ENCODE assay signal across 8 mouse cellular contexts in genomic region chr11:3894406-3895281, GRCm38 (mm10). TPM values are rescaled to one million over a fixed set of nuclear protein-coding genes. Genes with fewer than 3 reads are reported as not detected.
A peak's percentile ranks its signal among the peaks of the same experiment; 100 is the strongest.
DNase-seq lines count a peak whose midpoint lies in the region; ATAC-seq and TF ChIP-seq lines count a peak whose summit lies in the region.

Gene 4921536K21Rik (minus strand): TSS chr11:3895098.
Gene Dusp18 (plus strand): TSS chr11:3895240.

- H3K9ac ChIP-seq in ES-E14 (ENCODE audit: insufficient read depth, low read depth, low read length, poor library complexity, severe bottlenecking), result peak within 1 kb of the TSS; percentile 63
- peak within 1 kb of the TSS; percentile 68 for H3K9ac ChIP-seq in forebrain, postnatal 0 days
- H3K9ac ChIP-seq in neural tube, embryonic 15.5 days (replicated peaks), result peak within 1 kb of the TSS; percentile 49

- peak within 1 kb of the TSS; percentile 88 for H3K4me2 ChIP-seq in forebrain, postnatal 0 days (ENCODE audit: low read depth)
- peak within 1 kb of the TSS; percentile 70 for H3K4me2 ChIP-seq in neural tube, embryonic 15.5 days

- peaks cover 3% of the 10 kb centered on the region; the same call in 1 of the 2 replicates for H3K36me3 ChIP-seq in ES-E14 (ENCODE audit: control insufficient read depth, insufficient read depth, low read length, poor library complexity, severe bottlenecking)
- H3K36me3 ChIP-seq in forebrain, postnatal 0 days (ENCODE audit: insufficient read depth), result peaks cover 9% of the 10 kb centered on the region; the same call in 1 of the 2 replicates
- H3K36me3 ChIP-seq in neural tube, embryonic 15.5 days, result peaks cover 24% of the 10 kb centered on the region

- H3K9me3 ChIP-seq in ES-E14 (ENCODE audit: control insufficient read depth, insufficient read depth, low read depth, low read length), result no peaks in the 10 kb centered on the region
- H3K9me3 ChIP-seq in forebrain, postnatal 0 days (ENCODE audit: low read length), result no peaks in the 10 kb centered on the region
- no peaks in the 10 kb centered on the region for H3K9me3 ChIP-seq in neural tube, embryonic 15.5 days (replicated peaks)

- H3K27ac ChIP-seq in ES-E14 (ENCODE audit: insufficient read depth, low read depth, low read length, poor library complexity, severe bottlenecking), result peak within 1 kb of the TSS; percentile 54; the same call in 1 of the 2 replicates
- H3K27ac ChIP-seq in cerebellum, adult 2 months (ENCODE audit: insufficient read depth, low read length), result no peak within 1 kb of the TSS
- H3K27ac ChIP-seq in forebrain, postnatal 0 days (ENCODE audit: low read depth, low read length), result peak within 1 kb of the TSS; percentile 82
- peak within 1 kb of the TSS; percentile 94 for H3K27ac ChIP-seq in layer of hippocampus, adult 2 months
- H3K27ac ChIP-seq in neural tube, embryonic 15.5 days (replicated peaks), result peak within 1 kb of the TSS; percentile 71

- ATAC-seq in forebrain, postnatal 0 days, result peak; percentile 99
- peak; percentile 98 for ATAC-seq in neural tube, embryonic 15.5 days (ENCODE audit: low FRiP score)

- in situ Hi-C loops in ES-E14 (cut with MboI; ENCODE audit: low sequenced_read_pairs in 2 of 2, unreplicated experiment in 2 of 2), result no loop called here

- no peak for TF ChIP-seq POLR2A in cerebellum, adult 2 months (IDR thresholded peaks at IDR 0.05; ENCODE audit: borderline replicate concordance, insufficient read depth, low read length)
- TF ChIP-seq POLR2A in lung, adult 2 months (IDR thresholded peaks at IDR 0.05; ENCODE audit: borderline replicate concordance, extremely low read depth, low read depth, low read length), result peak; percentile 60; the same call in 1 of the 2 replicates

- DNase-seq in ES-E14 (ENCODE audit: low read depth, low spot score), result peak; percentile 97
- DNase-seq in cerebellum, adult 2 months, result peak; percentile 69 to 72
- peak; percentile 97 for DNase-seq in forebrain, postnatal 0 days
- DNase-seq in heart, postnatal 4 days, result peak; percentile 95
- peak; percentile 97 to 98 for DNase-seq in layer of hippocampus, adult 2 months (ENCODE audit: low spot score in 2 of 2)
- peak; percentile 92 for DNase-seq in lung, adult 2 months
- peak; percentile 92 for DNase-seq in testis, postnatal 14 days (ENCODE audit: low spot score)

- 15% methylated on average over 46 of the region's 46 CpGs for WGBS in cerebellum, adult 2 months
- 2% methylated on average over 46 of the region's 46 CpGs for WGBS in forebrain, postnatal 0 days
- WGBS in lung, adult 2 months, result 8% methylated on average over 46 of the region's 46 CpGs
- WGBS in neural tube, embryonic 15.5 days, result 2% methylated on average over 46 of the region's 46 CpGs

- H3K4me3 ChIP-seq in ES-E14 (ENCODE audit: insufficient read depth in 1 of 2, low read depth in 1 of 2, low read length in 2 of 2, poor library complexity in 1 of 2, severe bottlenecking in 1 of 2), result peak within 1 kb of the TSS; percentile 66 to 79
- peak within 1 kb of the TSS; percentile 37 for H3K4me3 ChIP-seq in cerebellum, adult 2 months (replicated peaks; ENCODE audit: insufficient read depth, low read depth, low read length)
- H3K4me3 ChIP-seq in forebrain, postnatal 0 days (ENCODE audit: low read depth, low read length), result peak within 1 kb of the TSS; percentile 52
- peak within 1 kb of the TSS; percentile 60 for H3K4me3 ChIP-seq in layer of hippocampus, adult 2 months
- peak within 1 kb of the TSS; percentile 68 for H3K4me3 ChIP-seq in lung, adult 2 months (replicated peaks; ENCODE audit: extremely low read depth, low read depth, low read length)
- H3K4me3 ChIP-seq in neural tube, embryonic 15.5 days (replicated peaks), result peak within 1 kb of the TSS; percentile 48

- no peaks in the 10 kb centered on the region for H3K4me1 ChIP-seq in ES-E14 (ENCODE audit: control insufficient read depth in 2 of 2, insufficient read depth in 2 of 2, low read length in 2 of 2, poor library complexity in 1 of 2)
- H3K4me1 ChIP-seq in cerebellum, adult 2 months (ENCODE audit: control insufficient read depth, insufficient read depth, low read length), result peaks cover 5% of the 10 kb centered on the region
- peaks cover 8% of the 10 kb centered on the region for H3K4me1 ChIP-seq in forebrain, postnatal 0 days (ENCODE audit: insufficient read depth)
- H3K4me1 ChIP-seq in lung, adult 2 months (ENCODE audit: control insufficient read depth, insufficient read depth, low read length), result no peaks in the 10 kb centered on the region
- peaks cover 14% of the 10 kb centered on the region for H3K4me1 ChIP-seq in neural tube, embryonic 15.5 days

- no peak for TF ChIP-seq CTCF in cerebellum, adult 2 months (IDR thresholded peaks at IDR 0.05; ENCODE audit: borderline replicate concordance, insufficient read depth, low read depth, low read length)
- TF ChIP-seq CTCF in forebrain, postnatal 0 days (IDR thresholded peaks at IDR 0.05; ENCODE audit: low read depth), result no peak
- no peak for TF ChIP-seq CTCF in layer of hippocampus, adult 2 months (conservative IDR thresholded peaks at IDR 0.05)
- no peak for TF ChIP-seq CTCF in lung, adult 2 months (IDR thresholded peaks at IDR 0.05; ENCODE audit: insufficient read depth, low read length)

- no peaks in the 10 kb centered on the region for H3K27me3 ChIP-seq in cerebellum, adult 2 months (ENCODE audit: control insufficient read depth, insufficient read depth, low read length)
- no peaks in the 10 kb centered on the region for H3K27me3 ChIP-seq in forebrain, postnatal 0 days (ENCODE audit: insufficient read depth, low read length)
- H3K27me3 ChIP-seq in neural tube, embryonic 15.5 days (replicated peaks), result no peaks in the 10 kb centered on the region; the same call in 1 of the 2 replicates

TF ChIP-seq in ES-E14, 5 proteins besides CTCF, POLR2A, EP300 and RAD21:
- TF ChIP-seq ZNF384 (IDR thresholded peaks at IDR 0.05; ENCODE audit: low read depth, low read length), result no peak
- TF ChIP-seq MAFK (IDR thresholded peaks at IDR 0.05; ENCODE audit: insufficient read depth, low read depth, low read length), result no peak
- TF ChIP-seq HCFC1 (IDR thresholded peaks at IDR 0.05; ENCODE audit: borderline replicate concordance, insufficient read depth, low read length), result no peak; the same call in 1 of the 2 replicates
- no peak for TF ChIP-seq ZC3H11A (IDR thresholded peaks at IDR 0.05; ENCODE audit: borderline replicate concordance, low read depth, low read length)
- TF ChIP-seq CHD2 (IDR thresholded peaks at IDR 0.05; ENCODE audit: low read depth, low read length), result no peak

RNA-seq across cellular contexts. Expression of gene 4921536K21Rik, which starts in this region (rescaled TPM):
- total RNA-seq in ES-E14 (2012; rRNA removed), result 0.21 and 0.22 TPM in 2 replicates
- polyA plus RNA-seq in cerebellum, adult 2 months (2012; rRNA removed), result 0.29 and 0.36 TPM in 2 replicates
- 0.19 and 0.31 TPM in 2 replicates for total RNA-seq in forebrain, postnatal 0 days (2014; rRNA removed)
- polyA plus RNA-seq in forebrain, postnatal 0 days (2015; fragmentation: Nextera tagmentation; extraction: Ambion mirVana), result 0.33 and 0.56 TPM in 2 replicates
- total RNA-seq in heart, postnatal 4 days (2021), result under 1 TPM; 0.14 to 0.17 TPM
- total RNA-seq in layer of hippocampus, adult 2 months (2021), result under 1 TPM; 0.39 to 0.41 TPM
- 0.55 and 0.70 TPM in 2 replicates for polyA plus RNA-seq in lung, adult 2 months (2012; rRNA removed)
- 0.38 and 0.49 TPM in 2 replicates for polyA plus RNA-seq in neural tube, embryonic 15.5 days (2015; fragmentation: Nextera tagmentation; extraction: Ambion mirVana)

RNA-seq across cellular contexts. Expression of gene Dusp18, which starts in this region (rescaled TPM):
- 1.3 and 1.4 TPM in 2 replicates for total RNA-seq in ES-E14 (2012; rRNA removed)
- 5.4 and 5.7 TPM in 2 replicates for polyA plus RNA-seq in cerebellum, adult 2 months (2012; rRNA removed)
- total RNA-seq in forebrain, postnatal 0 days (2014; rRNA removed), result 19.5 and 25.3 TPM in 2 replicates
- 20.0 and 33.6 TPM in 2 replicates for polyA plus RNA-seq in forebrain, postnatal 0 days (2015; fragmentation: Nextera tagmentation; extraction: Ambion mirVana)
- total RNA-seq in heart, postnatal 4 days (2021), result 10 to 100 TPM; 21.5 to 24.4 TPM
- 10 to 100 TPM; 24.6 to 26.0 TPM for total RNA-seq in layer of hippocampus, adult 2 months (2021)
- polyA plus RNA-seq in lung, adult 2 months (2012; rRNA removed), result 13.3 and 16.3 TPM in 2 replicates
- polyA plus RNA-seq in neural tube, embryonic 15.5 days (2015; fragmentation: Nextera tagmentation; extraction: Ambion mirVana), result 21.9 and 22.2 TPM in 2 replicates
